Mouse (Mus musculus): ENCODE measurements at regions not wholly inside any gene's neighbourhood (a gene's known extent, or its start where the extent isn't known, plus 50 kb on each side); places are given as distances from the start of the nearest gene placed in this dataset.

DNA sequence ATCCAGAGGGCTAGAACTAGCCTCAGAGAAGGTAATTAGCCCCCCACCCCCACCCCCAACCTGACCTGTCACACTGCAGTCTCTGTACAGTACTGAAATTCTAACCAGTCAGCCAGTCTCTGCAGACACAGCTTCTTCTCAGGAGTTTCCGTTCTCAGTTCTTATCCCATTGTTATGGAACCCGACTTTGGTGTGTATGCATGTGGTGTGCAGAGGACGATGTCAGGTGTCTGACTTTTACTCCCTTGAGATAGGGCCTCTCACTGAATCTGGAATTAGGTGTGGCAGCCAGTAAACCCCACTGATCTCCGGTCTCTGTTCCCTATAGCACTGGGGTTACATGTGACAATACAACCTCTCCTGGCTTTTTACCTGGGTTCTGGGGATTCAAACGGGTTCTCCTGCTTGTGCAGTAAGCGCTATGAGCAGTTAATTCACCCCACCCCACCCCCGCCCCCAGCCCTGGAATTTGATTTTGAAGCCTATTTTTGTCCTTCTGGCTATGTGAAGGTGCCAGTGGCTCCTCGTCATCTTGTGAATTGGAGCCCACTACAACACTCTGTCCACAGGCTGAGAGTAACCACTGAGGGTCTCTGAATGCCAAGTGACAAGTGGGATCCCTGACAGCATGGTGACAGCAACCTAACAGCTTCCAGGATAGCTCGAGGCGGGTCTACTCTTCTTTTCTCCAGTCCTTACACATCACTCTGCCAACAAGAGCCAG, 429.4 kb downstream of the Fut8 start:
- DNase-seq, result no peak

GRCm38 (mm10) chr12:77667875-77668204, 429.9 kb downstream of the Fut8 start:
- no peak for DNase-seq

DNA sequence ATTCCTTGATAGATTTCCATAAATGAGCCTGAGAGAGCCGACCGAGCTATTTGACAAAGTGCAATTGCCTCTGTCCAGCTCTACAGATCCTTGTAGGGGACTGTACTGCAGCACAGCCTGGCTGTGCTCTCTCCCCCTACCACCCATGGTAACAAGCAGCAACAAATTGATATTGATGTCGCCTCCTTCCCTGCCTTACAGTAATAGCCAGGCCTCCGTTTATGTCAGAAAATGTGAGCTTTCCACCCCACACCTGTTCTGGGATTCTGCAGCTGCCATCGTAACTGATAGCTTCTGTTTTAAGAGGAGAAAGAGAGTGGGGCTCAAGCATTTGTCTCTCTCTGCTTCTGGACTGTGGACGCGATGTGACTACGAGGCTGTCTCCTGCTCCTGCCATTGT, 432.6 kb downstream of the Fut8 start:
- no peak for DNase-seq

DNA sequence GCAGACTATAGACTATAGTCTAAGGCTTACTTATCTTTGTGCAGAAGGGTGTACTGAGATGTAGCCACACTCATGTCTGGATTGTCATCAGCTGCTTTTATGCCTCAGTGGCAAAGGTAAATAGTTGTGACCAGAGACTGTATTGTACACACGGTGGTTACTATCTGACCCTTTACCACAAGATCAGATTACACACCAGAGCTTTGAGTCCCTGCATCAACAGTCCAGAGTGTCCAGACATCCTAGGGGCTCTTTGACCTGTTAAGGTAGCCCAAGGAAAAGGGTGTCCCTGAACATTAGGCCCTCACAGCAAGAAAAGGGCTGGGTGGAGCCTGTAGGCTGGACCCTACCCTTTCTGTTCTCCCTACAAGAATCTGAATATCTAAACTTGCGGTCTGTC, 436.4 kb downstream of the Fut8 start:
- DNase-seq, result no peak

- no peak for DNase-seq
These were observed 436.8 kb downstream of the Fut8 start for GRCm38 (mm10) chr12:77674755-77675154.

DNA sequence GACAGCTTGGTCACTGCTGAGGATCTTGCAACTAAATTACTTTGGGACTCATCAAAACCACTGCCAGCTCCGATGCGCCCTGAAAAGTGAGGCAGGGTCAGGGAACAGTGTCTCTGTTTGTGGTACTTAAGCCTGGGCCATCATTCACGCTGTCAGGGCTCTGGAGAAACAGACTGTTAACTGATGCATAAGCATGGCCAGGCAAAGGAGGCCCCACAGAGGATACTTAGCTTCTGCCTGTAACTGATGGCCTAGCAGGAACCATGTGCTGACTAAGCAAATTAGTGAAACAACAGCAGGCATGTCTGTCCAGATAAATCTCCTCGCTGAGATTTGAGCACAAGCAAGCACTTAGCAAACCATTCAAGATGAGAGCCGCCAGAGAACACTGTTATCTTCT, 440.1 kb downstream of the Fut8 start:
- no peak for DNase-seq

GRCm38 (mm10) chr12:77694101-77694500, 456.2 kb downstream of the Fut8 start:
- no peak for DNase-seq

GRCm38 (mm10) chr12:77696039-77696631, 458.2 kb downstream of the Fut8 start:
- DNase-seq, result peak; percentile 26

GRCm38 (mm10) chr12:77696662-77697061, 458.7 kb downstream of the Fut8 start:
- DNase-seq, result no peak

- DNase-seq, result no peak
These were observed 460.2 kb downstream of the Fut8 start for GRCm38 (mm10) chr12:77698088-77698487.

DNA sequence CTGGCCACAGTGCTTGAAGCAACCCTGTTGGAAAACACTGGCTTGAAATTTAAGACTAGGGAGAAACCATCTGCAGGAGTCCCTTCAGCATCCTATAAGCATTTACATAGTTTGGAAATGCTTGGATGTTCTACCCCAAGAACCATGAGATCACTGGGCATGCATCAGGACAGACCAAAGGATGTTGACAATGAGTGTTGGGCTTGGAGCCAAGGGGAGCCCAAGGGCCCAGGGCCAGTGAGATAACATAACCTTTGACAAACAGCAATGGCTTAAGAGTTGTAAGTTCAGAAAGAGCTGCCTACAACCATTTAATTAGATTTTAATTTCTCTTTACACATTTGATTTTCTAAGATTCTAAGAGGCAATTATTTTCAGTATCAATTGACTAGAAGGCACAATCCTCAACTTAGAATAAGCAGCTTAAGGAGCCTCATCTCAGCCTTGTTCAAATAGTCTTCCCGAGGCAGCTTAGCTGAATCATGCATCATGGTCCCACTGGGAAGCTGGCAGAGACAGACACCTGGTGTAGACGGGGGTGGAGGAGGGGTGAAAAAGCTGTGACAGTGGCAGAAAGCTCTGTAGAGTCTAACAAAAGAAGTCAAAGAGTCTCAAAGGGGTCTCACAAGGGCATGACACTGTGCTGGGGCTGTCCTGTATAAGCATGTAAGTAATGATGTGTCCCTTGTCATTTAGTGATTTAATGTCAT, 462.1 kb downstream of the Fut8 start:
- DNase-seq, result peak; percentile 12

DNA sequence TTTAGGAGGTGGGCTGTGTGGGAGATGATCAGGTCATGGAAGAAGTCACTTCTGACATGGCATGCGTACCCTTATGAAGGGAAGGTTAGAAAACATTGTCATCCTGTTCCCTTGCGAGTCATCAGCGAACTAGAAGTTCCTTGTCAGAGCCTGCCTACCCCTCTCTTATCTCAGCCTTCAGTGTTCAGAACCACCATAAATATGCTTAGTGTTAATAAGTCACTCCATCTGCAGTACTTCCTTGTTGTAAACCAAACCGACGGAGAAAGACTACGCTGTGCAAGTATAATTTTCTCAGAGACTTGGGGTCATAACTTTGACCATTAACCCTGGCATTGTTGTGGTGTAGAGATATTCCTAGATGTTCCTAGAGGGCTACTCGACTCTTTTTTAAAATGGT, 477.6 kb downstream of the Fut8 start:
- no peak for DNase-seq

DNA sequence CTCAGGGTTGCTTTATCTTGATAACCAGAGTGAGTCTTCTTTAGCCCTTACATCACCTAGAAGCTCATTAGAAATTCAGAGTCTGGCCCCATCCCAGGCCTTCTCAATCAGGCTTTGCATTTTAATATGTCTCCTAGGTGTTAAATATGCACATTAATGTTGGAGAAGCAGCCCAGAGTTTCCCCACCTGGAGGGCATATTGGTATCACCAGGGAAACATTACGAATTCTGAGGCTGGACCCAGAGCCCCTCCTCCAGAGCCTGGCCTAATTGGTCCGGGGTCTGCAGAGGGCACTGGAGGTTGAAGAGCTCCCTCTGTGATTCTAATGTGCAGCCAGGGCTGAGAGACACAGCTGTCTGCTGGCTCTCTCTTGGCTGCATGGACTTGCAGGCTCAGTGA, 478.1 kb downstream of the Fut8 start:
- no peak for DNase-seq

- DNase-seq, result peak; percentile 2
These were observed 466.3 kb upstream of the Gm6657 start for GRCm38 (mm10) chr12:77727766-77728165.

- DNase-seq, result no peak
These were observed 454.8 kb upstream of the Gm6657 start for GRCm38 (mm10) chr12:77739047-77739760.

DNA sequence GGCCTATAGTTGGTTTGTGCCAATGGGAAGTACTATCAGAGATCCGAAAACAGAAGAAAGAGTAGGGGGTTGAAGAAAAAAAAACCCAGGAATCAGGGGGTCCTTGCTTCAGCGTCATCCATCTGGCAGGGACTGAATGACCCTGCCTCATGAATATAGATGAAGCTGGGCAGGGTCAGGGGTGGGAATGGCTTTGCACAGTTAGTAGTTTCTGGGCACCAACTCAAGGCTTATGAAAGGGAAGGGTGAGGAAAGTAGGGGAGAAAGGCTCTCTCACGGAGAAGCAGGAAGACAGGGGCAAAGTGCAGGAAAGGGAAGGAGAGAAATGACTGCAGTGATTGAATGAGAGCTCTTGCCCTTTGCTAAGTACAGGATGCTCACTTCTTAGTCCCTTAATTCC, 451.3 kb upstream of the Gm6657 start:
- DNase-seq, result no peak

DNA sequence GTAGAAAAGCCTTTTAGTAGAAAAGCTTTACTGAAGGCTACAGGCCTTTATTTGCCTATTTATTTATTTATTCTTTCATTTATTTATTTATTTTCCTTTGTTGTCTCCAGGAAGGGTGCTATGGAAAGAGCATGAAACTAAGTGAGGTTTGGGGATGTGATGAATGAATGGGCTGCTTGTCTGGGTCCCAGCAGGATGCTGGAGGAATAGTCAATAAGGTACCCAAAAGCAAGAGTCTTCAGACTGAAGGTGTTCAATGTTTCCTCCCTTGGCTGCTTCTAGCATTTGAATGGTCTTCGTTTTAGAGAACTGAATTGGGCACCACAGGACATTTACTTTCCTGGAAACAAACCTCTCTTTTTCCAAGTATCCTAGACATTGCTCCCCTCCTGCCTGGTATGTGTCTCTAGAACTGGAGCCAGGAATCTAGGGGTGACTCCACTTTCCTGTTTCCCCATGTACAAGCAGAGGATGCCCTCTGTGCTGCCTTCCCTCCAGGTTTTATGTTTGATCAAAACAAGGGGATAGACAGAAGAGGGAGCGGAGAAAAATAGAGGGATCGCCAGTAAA, 444.5 kb upstream of the Gm6657 start:
- no peak for DNase-seq

GRCm38 (mm10) chr12:77752181-77752580, 441.9 kb upstream of the Gm6657 start:
- DNase-seq, result no peak

DNA sequence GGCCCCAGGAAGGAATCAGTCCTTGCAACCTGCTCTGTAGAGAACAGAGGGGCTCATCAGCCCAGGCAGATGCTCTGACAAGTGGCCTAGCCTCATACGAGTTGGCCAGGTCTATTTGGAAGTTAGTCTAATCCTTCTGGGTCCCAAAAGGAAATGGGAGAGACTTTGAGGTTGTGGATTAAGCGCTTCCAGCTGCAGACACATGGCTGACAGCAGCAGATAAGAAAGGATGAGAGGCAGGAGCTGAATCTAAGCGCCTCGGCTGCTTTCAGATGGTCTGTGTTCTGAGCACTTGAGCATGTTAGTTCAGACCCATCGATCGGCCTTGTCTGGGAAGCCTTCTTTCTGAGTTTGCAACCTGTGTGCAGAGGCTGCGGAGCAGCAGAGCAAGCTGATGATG, 438.0 kb upstream of the Gm6657 start:
- DNase-seq, result no peak

DNA sequence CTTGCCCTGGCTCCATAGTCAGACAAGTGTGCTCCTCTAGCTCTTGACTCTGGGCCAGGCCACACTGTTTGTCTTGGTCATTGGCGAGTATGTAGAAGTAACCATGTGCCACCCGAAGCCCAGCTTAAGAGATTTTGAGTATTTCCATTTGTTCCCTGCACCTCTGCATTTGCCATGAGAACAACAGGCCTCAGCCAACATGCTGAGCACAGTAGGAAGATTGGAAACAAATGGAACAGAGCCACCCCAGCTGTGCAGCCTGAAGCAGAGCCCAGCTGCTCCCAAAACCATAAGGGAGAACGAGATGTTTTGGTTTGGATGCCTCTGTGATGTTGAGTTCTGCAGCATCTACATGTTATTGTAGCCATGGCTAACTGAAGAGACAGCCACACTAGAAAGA, 433.1 kb upstream of the Gm6657 start:
- DNase-seq, result no peak

GRCm38 (mm10) chr12:77776011-77776546, 418.0 kb upstream of the Gm6657 start:
- no peak for DNase-seq

GRCm38 (mm10) chr12:77776755-77777154, 417.3 kb upstream of the Gm6657 start:
- no peak for DNase-seq

Measured in adrenal gland, adult 8-10 months (tissue).